Mouse (Mus musculus) kidney, adult 9 months (tissue): ENCODE results near the gene Mup8.
"Not testable (repeated sequence)": the region's sequence is repeated elsewhere in the genome, so short reads cannot be mapped to it uniquely, and the experiment has no call there.

Source experiments
- DNase-seq: peaks from one replicate; pipeline ENCODE4 v3.0.0; 2022

Gene Mup8

GRCm38 (mm10) chr4:60222499-60222898 is at the start of gene Mup8:
TSS of gene Mup8 (minus strand) at chr4:60222599.
- DNase-seq = not testable (repeated sequence)

- DNase-seq = not testable (repeated sequence)
These were observed 43.8 kb upstream of the Mup8 start for GRCm38 (mm10) chr4:60265977-60266770.

- peak; percentile 60 for DNase-seq
These were observed 40.3 kb upstream of the Mup8 start for GRCm38 (mm10) chr4:60262706-60263105.
